Mouse (Mus musculus): Measurements from ENCODE around the gene Ptprg. TPM values are rescaled to one million over a fixed set of nuclear protein-coding genes. Genes with fewer than 3 reads are reported as not detected.
A peak's percentile ranks its signal among the peaks of the same experiment; 100 is the strongest.
"Not testable (repeated sequence)": the region's sequence is repeated elsewhere in the genome, so short reads cannot be mapped to it uniquely, and the experiment has no call there.

Gene Ptprg
- total RNA-seq, 2 experiments from 2014 or later = 123 TPM

- peak; percentile 66 to 78 for DNase-seq (ENCODE audit: low spot score in 2 of 2)
Observed at GRCm38 (mm10) chr14:11895486-11895885, 342.2 kb downstream of the Ptprg start.

GRCm38 (mm10) chr14:11902794-11903193 is 349.5 kb downstream of the Ptprg start:
- DNase-seq (ENCODE audit: low spot score in 2 of 2) = no peak
- intact Hi-C loops (cut with DNase I) = no loop called here

More at GRCm38 (mm10) chr14:11895486-11895885, 342.2 kb downstream of the Ptprg start:
- intact Hi-C loops (cut with DNase I) = no loop called here

DNA sequence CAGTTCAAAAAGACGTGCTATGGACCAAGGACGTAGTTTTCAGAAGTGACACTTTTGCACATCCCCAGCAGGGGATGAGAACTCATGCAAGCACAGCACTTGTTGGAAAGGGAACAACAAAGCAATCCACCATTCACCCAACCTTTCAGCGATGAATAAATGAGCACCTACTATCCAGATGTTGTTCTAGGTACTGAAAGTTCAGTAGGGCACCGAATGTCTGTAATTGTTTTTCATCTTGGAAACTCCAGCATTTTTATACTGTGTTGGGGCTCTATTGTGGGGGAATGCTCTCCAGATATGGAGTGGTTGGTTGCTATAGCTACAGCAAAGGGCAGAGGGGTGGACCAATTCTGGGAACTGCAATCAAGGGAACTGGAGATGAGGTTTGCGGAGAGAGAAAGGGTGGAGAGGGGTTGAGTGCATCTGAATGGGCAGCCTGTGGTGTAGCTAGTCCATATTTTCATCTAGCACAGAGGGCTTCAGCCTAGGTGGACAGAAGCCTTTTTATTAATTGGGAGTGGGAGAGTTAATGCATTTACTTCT is 352.9 kb downstream of the Ptprg start:
- intact Hi-C loops (cut with DNase I) = no loop called here

DNA sequence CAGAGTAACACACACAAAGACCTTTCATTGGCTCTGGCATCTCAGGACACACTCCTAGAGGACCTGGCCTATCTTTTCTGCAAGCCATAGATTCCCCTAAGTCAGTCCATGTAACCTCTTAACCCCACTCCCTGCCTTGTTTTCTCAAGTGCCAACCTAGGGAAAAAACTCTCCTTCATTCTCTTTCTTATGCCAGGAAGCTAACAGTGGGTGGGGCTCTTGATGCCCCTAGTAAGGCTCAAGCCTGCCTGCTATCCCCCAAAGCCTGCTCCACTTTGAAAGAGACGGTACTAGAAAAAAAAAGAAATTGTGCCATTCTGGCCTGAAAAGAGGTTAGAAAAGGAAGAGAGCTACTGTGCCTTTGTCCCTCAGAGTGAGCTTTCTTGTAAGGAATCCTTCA is 358.9 kb downstream of the Ptprg start:
- intact Hi-C loops (cut with DNase I) = loop anchor here (10.0 kb wide), 1 partner anchor 213 kb away; no protein-coding TSS in a partner anchor
- no peak for DNase-seq (ENCODE audit: low spot score in 2 of 2)

More for the DNA sequence above, 352.9 kb downstream of the Ptprg start:
- no peak for DNase-seq (ENCODE audit: low spot score in 2 of 2)

DNA sequence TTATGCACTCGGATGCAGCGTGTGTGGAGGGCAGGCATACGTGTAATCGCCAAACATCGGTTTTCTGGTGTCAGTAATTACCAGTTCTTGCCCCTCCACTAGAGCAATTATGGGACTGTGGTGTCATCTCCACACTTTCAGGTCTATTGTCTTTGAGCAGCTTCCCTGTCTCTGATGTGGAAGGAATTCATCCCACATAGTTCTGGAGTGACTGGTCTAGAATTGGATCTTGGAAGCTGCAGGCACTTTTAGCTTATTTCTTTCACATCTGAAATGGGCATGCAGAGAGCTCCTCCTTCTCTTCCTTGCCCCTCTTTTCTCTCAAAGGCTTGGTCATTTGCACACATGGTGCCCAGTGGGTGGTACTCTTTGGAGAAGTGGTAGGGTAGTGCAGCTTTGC is 363.9 kb downstream of the Ptprg start:
- intact Hi-C loops (cut with DNase I) = loop anchor here (10.0 kb wide), 1 partner anchor 208 kb away; no protein-coding TSS in a partner anchor
- no peak for DNase-seq (ENCODE audit: low spot score in 2 of 2)

DNA sequence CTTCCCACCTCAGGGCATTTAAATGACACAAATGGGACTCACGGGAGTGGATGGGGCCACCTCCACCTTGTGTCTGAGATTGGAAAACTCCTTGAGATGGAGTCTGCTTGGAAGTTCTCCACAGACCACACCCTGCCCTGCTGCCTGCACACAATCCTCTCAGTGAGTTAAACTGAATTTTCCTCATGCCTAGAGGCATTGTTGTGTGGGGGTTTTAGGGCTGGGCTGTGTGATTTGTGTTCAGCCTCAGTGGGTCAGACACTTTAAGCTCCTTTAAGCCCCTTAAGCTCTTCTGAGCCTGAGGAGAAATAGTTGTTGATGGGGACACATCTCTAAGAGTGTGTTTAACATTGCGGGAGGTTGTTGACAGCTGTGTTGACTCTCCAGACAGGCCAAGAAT is 375.2 kb downstream of the Ptprg start:
- intact Hi-C loops (cut with DNase I) = no loop called here
- DNase-seq (ENCODE audit: low spot score in 2 of 2) = no peak

GRCm38 (mm10) chr14:11932517-11932916 is 379.2 kb downstream of the Ptprg start:
- intact Hi-C loops (cut with DNase I) = no loop called here
- no peak for DNase-seq (ENCODE audit: low spot score in 2 of 2)

DNA sequence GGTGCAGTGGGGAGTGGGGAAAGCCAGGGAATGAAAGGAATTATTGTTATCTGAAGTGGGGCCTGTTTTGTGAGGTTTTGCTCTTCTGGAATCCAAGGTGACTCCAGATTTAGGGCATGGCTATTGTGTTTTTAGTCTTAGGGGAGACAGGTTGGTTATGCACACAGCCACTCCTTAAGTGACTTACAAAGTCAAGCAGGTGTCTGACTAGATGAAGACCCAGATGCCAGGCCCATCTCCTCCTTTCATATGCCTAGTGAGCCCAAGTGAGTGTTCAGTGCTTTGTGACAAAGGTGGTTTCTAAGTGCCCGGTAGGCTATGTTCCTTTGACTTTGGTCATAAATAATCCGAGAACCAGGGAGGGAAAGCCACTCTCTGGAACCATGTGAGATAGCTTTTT is 381.2 kb downstream of the Ptprg start:
- no peak for DNase-seq (ENCODE audit: low spot score in 2 of 2)
- intact Hi-C loops (cut with DNase I) = no loop called here

DNA sequence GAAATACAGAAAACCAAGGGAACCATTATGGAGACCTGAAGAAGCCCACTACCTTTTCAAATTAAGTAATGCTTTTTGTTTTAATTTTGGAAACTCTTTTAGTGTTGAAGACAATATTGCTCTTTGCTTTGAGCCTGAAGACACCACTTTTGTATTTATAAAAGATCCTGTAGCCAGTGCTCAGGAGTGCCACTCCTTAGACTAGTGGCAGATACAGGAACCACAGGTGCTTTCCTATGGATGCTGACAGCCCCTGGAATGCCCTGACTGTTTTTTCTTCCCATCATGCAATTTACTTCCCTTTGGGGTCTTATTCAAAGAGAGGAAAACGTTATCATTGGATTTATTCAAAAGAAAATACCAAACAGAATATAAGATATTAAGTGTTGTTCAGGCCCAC is 381.9 kb downstream of the Ptprg start:
- DNase-seq (ENCODE audit: low spot score in 2 of 2) = no peak
- intact Hi-C loops (cut with DNase I) = no loop called here

GRCm38 (mm10) chr14:11935698-11936097 is 382.4 kb downstream of the Ptprg start:
- intact Hi-C loops (cut with DNase I) = no loop called here
- DNase-seq (ENCODE audit: low spot score in 2 of 2) = no peak

- no peak for DNase-seq (ENCODE audit: low spot score in 2 of 2)
- intact Hi-C loops (cut with DNase I) = no loop called here
Observed at GRCm38 (mm10) chr14:11938912-11939311, 385.6 kb downstream of the Ptprg start.

DNA sequence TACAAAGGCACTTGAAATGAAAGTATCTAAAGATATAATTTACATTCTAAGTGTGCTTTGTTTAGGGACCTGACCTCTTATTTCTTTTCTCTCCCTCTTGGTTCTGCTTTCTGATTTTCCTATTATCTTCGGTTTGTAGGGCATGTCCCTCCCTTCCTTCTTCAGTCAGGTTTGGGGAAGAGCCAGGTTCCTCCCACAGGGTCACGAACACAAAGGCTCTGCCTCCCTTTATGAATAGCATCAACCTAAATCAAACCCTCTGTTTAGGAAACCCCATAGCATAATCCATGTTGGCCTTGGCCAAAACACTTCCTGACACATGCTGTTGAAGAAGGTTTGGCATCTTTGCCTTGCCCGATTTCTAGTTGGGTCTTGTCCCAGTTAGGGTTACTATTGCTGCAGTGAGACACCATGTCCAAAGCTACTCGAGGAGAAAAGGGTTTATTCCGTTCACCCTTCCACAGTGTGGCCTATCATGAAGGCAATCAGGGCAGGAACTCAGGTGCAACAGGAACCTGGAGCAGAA is 388.7 kb downstream of the Ptprg start:
- DNase-seq (ENCODE audit: low spot score in 2 of 2) = no peak
- intact Hi-C loops (cut with DNase I) = no loop called here

DNA sequence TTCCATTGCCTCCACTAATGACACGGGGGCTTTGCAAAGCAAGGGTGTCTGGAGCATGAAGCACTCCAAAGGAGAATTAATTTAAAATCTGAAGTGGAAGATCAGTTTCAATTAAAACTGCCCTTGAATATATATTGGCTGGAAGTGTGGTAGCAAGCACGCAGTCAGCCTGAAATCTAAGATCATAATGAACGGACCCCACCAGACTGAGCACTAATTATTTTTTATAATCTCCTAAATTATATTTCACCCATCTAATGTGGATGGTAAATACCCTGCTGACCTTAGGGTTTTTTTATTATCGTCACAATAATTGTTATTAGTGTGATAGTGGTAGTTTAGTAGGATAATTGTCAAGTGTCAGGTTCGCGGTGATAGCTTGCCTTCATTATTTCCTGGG is 397.0 kb downstream of the Ptprg start:
- DNase-seq (ENCODE audit: low spot score in 2 of 2) = no peak
- intact Hi-C loops (cut with DNase I) = no loop called here

DNA sequence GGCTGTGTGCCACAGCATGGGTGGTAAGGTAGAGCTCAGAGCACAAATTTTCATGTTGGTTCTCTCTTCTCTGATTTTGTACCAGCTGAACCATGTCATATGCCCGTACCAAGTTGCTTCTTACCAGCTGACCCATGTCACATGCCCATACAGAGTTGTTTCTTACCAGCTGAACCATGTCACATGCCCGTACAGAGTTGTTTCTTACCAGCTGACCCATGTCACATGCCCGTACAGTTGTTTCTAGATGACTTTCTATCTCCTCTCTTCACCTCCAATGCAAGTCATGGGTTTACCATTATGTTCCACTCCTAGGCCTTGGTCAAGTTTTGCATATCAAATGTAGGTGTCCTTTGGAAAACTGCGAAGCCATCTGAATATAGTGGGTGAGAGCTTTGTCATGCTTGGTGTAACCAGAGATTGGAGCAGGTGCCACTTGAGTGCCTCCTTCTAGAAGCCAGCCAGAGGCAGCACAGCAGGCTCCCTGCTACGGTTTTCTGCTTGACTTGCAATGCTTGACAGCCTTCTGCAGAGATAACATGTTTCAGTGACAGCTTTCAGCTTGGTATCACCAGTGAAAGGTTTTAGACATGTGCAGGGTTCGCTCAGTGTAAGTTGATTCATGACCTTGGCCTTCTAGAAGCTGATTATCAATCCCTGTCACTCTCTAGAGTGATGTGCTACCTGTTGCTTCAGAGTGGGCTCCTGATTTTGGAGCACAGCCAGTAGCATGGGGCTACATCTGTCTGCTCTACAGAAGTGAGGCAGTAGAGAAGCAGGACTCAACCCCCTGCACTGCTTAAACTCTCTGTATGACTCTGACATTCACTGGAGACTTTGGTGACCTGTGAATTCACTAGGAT is 401.9 kb downstream of the Ptprg start:
- intact Hi-C loops (cut with DNase I) = no loop called here
- DNase-seq (ENCODE audit: low spot score in 2 of 2) = no peak

DNA sequence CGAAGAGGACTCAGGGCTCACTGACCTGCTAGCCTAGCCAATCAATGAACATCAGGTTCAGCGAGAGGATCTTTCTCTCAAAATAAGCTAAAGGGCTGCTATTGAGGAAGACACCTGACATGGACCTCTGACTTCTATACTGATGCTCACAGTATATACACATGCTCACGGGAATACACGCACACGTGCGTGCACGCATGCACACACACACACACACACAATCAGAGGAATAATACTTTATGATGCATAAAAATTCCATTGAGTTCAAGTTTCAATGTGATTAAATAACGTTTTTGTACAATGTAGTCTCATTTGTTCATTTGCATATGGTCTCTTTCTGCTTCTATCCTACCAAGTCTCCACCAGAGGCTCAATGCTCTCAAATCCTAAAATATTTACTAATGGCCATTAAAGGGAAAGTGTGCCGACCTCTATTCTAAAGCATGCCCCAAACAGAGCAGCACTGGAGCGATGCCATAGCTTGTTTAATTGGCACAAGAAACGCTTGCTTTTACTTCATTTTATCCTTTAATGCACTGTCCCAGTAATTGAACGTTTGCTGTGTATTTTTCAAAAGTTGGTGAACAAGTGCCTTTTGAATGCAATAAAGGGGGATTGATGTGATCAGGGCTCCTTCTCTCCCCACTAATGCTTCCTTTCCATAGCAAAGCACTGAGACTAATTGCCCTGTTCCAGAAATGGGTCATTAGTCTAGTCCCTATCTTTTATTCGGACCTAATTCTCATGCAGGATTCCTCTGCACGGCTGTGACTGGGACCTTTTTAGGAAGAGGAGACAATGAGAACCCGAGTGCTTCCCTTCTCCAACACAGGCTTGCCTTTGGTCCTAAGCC is 407.2 kb downstream of the Ptprg start:
- peak in 1 of 2 experiments; percentile 21 for DNase-seq (ENCODE audit: low spot score in 2 of 2)
- intact Hi-C loops (cut with DNase I) = no loop called here

DNA sequence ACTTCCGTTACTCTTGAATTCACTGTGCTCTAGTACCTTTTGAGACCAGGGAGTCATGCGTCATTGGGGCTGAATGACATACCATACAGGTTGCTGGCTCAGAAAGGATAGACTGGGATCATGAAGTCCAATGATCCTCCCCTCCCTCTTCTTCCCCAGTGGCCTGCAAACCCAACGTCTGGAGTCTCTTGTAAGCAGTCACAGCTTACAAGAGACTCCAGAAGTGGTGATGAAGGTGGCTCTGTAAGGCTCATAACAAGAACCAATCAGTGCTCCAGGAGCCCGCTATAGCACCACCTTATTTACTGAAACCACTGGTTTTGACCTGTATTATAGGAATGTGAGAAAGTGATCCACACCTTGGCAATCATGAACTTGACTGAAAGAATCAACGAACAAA is 408.8 kb downstream of the Ptprg start:
- intact Hi-C loops (cut with DNase I) = no loop called here
- no peak for DNase-seq (ENCODE audit: low spot score in 2 of 2)

DNA sequence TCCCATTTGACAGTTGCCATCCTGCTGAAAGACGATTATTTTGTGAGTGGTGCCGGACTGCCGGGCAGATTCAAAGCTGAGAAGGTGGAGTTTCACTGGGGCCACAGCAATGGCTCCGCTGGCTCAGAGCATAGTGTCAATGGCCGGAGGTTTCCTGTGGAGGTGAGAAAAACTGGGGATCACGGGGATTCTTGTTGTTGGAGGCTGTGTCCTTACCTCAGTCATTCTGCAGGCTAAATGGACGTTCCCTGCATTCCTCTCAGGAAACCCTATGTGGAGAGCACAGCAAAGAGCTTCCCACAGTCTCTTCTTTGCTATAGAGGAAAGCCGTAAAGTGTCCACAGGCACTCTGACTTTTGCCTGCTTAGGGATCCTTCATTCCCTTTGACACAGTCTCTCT is 409.2 kb downstream of the Ptprg start:
- intact Hi-C loops (cut with DNase I) = no loop called here
- no peak for DNase-seq (ENCODE audit: low spot score in 2 of 2)

- intact Hi-C loops (cut with DNase I) = no loop called here
Observed at GRCm38 (mm10) chr14:11963791-11964190, 410.5 kb downstream of the Ptprg start.

DNA sequence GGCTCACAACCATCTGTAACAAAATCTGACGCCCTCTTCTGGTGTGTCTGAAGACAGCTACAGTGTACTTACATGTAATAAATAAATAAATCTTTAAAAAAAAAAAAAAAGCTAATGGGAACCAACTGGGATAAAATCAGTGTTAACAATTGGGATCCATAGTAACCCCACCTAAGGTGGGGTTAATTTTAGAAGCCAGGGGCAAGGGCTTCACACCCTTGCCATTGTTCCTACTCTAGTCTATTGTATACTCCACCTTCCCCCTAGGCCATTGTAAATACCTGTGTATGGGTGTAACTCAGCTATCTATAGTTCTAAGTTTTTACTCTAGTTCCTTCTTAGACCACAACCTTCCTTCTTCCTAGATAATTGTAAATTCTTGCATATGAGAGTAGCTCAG is 411.0 kb downstream of the Ptprg start:
- DNase-seq (ENCODE audit: low spot score in 2 of 2); intact Hi-C loops (cut with DNase I): not testable (repeated sequence)

More at GRCm38 (mm10) chr14:11963791-11964190, 410.5 kb downstream of the Ptprg start:
- DNase-seq (ENCODE audit: low spot score in 2 of 2) = no peak

DNA sequence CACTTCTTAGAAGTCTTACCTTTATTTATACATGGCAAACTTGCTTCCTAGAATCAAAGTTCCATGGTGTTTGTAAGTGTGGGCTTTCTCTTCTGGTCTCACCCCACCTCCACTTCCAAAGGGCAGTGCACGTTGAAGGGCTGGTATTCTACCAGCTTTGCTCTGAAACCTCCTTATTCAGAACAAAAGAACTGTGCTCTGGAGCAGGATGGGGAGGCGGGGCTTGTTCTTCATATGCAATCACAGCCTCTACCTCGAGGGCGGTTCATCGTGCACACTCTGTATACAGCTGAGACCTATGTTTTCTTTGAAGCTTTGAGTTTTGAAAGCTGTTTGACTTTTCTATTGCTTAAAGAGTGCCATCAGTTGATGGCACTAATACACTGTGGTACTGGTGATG is 412.5 kb downstream of the Ptprg start:
- DNase-seq (ENCODE audit: low spot score in 2 of 2) = no peak
- intact Hi-C loops (cut with DNase I) = no loop called here
